Mouse (Mus musculus): ENCODE results near the gene Inhba.

The Inhba gene

GRCm38 (mm10) chr13:16011372-16012242 lies at the start of gene Inhba:
Inhba (plus strand) TSS chr13:16011851.
- peak in 1 of 2 experiments; percentile 30 for DNase-seq (ENCODE audit: low spot score in 2 of 2)

- DNase-seq (ENCODE audit: low spot score in 2 of 2) = no peak
These were observed 35.1 kb upstream of the Inhba start for GRCm38 (mm10) chr13:15976584-15976983.

DNA sequence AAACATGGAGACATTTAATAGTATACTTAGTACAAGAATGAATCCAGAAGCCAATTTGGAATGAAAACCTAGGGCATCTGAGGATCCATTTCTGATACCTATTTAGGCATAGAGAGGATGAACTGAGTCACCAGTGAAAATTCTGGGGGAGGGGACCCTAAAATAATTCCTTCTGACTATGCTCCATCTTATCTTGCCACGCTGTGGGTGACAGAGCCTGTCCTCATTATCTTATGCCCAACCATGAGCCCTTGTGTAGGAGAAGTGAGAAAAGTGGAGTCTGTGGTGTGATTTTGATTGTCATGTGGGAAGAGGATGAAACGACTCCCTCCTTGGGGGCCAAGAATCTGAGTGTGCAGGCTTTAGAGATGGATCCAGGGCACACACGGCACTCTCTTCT lies 32.1 kb upstream of the Inhba start:
- no peak for DNase-seq (ENCODE audit: low spot score in 2 of 2)

DNA sequence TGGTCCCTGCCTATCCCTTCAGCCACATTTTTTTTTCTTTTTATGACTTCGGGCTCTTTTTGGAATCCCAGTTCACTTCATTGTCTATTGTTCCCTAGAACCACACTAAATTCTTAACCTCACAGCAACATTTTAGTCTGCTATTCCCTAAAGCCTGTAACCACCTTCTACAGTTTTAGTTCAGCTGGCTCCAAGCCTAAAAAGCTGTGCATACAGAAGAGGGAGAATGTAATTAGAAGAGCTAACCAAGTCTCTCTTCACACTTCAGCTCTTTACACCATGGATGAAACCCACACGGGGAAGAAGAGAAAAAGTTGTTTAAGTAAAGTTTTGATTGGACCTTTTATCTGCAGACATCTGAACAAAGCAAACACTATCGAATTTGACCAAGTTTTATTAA lies 29.6 kb upstream of the Inhba start:
- DNase-seq (ENCODE audit: low spot score in 2 of 2) = no peak

DNA sequence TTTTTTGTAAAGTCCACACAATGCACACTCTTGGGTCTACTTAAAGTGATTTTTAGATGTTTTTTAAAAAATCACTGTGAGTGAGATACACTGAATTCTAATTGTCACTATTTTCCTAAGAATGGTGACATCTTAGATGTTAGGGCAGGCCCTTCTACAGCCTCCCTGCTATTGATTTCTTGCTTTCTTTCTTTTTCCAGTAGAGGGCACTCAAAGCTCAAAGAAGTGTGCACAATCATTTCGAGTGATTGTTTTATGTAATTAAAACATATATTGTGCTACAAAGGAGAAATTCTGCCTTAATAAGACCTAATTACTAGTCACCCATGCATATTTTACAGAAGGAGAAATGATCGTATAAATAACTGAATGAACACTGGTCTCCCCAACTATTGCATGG lies 25.9 kb upstream of the Inhba start:
- no peak for DNase-seq (ENCODE audit: low spot score in 2 of 2)

- no peak for DNase-seq (ENCODE audit: low spot score in 2 of 2)
These were observed 25.5 kb upstream of the Inhba start for GRCm38 (mm10) chr13:15986172-15986571.

DNA sequence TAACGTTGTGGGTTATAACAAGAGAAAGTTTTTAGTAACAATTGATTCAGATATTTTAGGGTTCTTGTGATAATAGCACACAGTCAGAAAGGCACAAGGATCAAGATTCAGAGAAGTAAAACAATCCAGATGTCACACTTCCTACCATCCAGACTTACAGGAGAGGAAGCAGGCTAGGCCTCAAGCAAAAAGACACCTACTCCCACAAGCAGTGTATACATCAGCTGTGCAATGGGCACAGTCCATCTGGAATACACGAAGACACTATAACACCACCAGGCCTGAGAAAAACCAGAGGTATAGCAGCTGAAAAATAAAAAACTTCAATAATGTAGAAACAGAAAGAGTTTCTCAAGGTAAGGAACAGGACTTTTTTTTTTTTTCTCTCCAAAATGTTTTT lies 16.3 kb upstream of the Inhba start:
- DNase-seq (ENCODE audit: low spot score in 2 of 2) = no peak

DNA sequence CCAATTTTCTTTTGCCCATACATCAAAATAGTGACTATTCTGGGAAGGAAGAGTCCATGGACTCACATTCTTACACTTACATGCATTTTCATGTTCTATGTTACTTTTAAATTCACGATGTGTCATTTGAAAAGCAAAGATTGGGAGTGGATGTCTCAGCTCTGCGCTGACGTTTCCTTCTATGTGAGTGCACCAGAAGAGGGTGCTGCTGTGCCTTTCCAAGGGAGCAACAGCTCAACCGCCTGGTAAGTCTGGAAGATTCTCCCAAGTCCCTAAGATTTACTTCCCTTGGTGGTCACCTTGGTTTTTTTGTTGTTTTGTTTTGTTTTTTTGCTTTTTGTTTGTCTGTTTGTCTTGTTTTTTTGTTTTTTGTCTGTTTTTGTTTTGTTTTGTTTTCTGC lies 6.1 kb upstream of the Inhba start:
- no peak for DNase-seq (ENCODE audit: low spot score in 2 of 2)

- DNase-seq (ENCODE audit: low spot score in 2 of 2) = no peak
These were observed 3.9 kb upstream of the Inhba start for GRCm38 (mm10) chr13:16007748-16008147.

DNA sequence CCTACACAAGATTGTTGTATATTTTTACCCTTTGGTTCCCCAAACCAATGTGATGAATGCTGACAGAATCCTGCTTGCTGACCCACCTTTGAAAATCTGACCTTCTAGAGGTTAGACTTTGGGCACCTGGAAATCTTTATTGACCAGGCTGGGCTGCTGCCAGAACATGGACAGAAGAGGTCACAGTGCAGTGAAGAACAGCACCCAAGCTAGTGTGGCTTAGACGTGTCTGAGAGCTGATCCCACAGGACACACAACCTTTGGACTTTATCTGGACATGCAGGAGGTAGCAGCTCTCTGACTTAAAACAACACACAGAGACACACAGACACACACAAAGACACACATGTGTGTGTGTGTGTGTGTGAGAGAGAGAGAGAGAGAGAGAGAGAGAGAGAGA lies 3.3 kb upstream of the Inhba start:
- no peak for DNase-seq (ENCODE audit: low spot score in 2 of 2)

DNA sequence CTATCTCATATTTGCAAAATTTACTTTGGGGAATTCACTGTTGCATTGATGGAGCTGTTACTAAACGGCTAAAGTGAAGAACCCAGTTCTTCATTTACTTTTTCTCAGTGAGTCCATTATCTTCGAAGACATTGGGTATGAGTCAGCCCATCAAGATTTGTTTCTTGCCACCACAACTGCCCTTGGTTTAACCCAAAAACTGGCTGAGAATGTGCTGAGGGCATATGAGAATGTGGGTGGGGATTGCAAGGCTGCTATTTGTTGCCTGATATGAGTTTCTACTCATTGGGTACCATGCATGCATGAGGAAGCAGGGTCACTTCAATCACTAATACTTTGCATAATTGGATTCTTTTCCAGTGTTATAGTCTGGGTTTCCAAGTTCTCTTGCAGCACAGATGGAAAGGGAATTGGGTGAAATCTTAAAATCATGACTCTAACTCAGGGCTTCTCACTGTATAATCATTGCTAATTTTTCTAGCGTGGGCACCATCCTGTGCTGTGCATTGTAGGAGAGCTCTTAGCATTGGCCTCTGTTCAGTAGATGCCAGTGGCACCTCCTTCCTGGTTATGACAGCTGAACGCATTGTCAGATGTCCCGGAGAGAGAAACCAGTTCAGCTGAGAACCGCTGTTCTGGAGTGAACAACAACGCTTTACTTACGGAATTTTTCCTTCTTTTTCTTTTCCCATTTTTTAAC lies 1.7 kb upstream of the Inhba start:
- no peak for DNase-seq (ENCODE audit: low spot score in 2 of 2)

GRCm38 (mm10) chr13:16010586-16010985 lies 1.1 kb upstream of the Inhba start:
- DNase-seq (ENCODE audit: low spot score in 2 of 2) = no peak

- DNase-seq (ENCODE audit: low spot score in 2 of 2) = peak; percentile 70 to 73
These were observed 714 bp downstream of the Inhba start for GRCm38 (mm10) chr13:16012243-16012887.

DNA sequence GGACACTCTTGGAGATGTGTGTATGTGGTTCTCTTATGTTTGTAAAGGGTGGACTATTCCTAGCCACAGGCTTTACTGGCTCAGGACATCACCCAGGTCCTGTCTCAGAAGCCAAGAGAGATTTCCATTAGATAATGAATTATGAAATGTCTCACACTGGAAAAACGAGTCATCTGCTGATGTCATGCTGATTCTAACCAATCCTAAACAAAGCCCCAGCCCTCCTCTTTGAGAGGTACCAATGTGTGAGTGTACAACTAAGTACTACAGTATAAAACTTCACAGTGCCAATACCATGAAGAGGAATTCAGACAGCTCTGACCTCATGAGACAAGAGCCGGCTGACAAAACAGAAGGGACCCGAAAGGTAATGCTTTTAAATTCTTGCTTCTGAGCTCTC lies 2.5 kb downstream of the Inhba start:
- no peak for DNase-seq (ENCODE audit: low spot score in 2 of 2)

DNA sequence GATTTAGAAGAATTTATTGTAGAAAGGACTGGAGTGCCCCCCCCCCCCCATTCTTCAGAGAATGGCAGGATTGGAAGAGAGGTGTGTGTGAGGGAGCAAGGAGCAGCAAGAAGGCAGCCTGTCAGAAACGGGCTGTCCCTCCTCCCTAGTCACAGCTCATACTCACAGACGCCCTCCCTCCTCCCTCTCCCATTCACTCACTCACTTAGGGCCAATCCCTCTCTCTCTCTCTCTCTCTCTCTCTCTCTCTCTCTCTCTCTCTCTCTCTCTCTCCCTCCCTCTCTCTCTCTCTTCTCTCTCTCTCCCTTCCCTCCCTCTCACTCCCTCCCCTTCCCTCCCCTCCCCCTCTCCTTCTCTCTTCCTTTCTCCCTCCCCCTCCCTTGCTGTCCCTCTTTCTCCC lies 4.9 kb downstream of the Inhba start:
- DNase-seq (ENCODE audit: low spot score in 2 of 2) = no peak

DNA sequence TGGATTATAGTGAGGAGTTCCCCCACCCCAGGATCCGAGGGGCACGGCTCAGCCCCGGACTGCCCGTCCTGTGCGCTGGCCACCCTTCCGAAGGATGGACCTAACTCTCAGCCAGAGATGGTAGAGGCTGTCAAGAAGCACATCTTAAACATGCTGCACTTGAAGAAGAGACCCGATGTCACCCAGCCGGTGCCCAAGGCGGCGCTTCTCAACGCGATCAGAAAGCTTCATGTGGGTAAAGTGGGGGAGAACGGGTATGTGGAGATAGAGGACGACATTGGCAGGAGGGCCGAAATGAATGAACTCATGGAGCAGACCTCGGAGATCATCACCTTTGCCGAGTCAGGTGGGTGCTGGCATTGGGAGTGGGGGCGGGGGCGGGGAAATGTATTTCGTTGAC lies 5.7 kb downstream of the Inhba start:
- no peak for DNase-seq (ENCODE audit: low spot score in 2 of 2)

- no peak for DNase-seq (ENCODE audit: low spot score in 2 of 2)
These were observed 6.1 kb downstream of the Inhba start for GRCm38 (mm10) chr13:16017777-16018176.

- DNase-seq (ENCODE audit: low spot score in 2 of 2) = no peak
These were observed 7.3 kb downstream of the Inhba start for GRCm38 (mm10) chr13:16018807-16019510.

- no peak for DNase-seq (ENCODE audit: low spot score in 2 of 2)
These were observed 9.0 kb downstream of the Inhba start for GRCm38 (mm10) chr13:16020659-16021058.

GRCm38 (mm10) chr13:16021181-16021580 lies 9.5 kb downstream of the Inhba start:
- DNase-seq (ENCODE audit: low spot score in 2 of 2) = no peak

GRCm38 (mm10) chr13:16021849-16022248 lies 10.2 kb downstream of the Inhba start:
- no peak for DNase-seq (ENCODE audit: low spot score in 2 of 2)

DNA sequence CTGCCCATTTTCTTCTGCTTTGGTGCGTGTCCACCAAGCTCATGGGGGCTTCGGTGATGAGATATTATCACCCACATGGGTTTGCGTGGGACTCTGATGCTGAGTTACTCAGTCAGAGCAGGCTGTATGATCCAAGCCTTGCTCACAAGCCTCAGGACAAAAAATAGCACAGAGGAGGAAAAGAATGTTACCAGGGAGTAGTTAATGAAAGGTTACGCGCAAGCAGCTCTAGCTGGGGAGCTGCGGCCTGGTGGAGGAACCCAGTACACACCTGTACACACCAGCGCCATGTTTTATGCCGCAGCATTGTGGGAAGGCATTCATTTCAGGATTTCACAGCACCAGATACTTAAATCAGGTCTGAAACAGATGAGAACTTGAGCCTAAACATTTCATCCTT lies 10.9 kb downstream of the Inhba start:
- no peak for DNase-seq (ENCODE audit: low spot score in 2 of 2)
